Mouse (Mus musculus): ENCODE results near the gene Hsdl2.

GRCm38 (mm10) chr4:59652166-59652681, 70.9 kb downstream of the Hsdl2 start:
- TF ChIP-seq CTCF (IDR thresholded peaks at IDR 0.05; ENCODE audit: low read depth, low read length) (no peak), POLR2A (IDR thresholded peaks at IDR 0.05; ENCODE audit: extremely low read depth, insufficient read depth, low read length) (no peak)

Data from liver, adult 2 months (tissue).